Mouse (Mus musculus) cerebellum, postnatal 4 days (tissue): Measurements from ENCODE around the gene Ahcy.
"Not testable (repeated sequence)": the region's sequence is repeated elsewhere in the genome, so short reads cannot be mapped to it uniquely, and the experiment has no call there.

Experiments used
- DNase-seq, 2 experiments: peaks; one replicate each; pipeline ENCODE4 v3.0.0; 2022; ENCODE audit warnings: low spot score in 2 of 2, mixed read lengths in 1 of 2

Ahcy gene

DNA sequence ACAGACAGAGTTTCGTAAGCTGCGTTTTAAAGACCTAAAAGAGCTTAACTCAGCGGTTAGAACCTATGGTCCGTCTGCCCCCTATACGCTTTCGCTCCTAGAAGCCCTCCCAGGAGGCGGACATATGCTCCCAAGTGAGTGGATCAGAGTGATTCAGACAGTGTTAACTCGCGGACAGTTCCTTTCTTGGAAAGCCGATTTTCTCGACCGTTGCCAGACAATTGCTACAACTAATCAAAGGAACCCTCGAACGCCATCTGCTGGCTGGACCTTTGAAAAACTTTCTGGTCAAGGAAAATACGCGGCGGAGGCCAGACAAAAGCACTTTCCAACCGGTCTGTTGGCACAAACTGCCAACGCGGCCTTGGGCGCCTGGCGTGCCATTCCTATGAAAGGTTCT is 54.6 kb downstream of the Ahcy start:
- peak; percentile 89 to 93 for DNase-seq

DNA sequence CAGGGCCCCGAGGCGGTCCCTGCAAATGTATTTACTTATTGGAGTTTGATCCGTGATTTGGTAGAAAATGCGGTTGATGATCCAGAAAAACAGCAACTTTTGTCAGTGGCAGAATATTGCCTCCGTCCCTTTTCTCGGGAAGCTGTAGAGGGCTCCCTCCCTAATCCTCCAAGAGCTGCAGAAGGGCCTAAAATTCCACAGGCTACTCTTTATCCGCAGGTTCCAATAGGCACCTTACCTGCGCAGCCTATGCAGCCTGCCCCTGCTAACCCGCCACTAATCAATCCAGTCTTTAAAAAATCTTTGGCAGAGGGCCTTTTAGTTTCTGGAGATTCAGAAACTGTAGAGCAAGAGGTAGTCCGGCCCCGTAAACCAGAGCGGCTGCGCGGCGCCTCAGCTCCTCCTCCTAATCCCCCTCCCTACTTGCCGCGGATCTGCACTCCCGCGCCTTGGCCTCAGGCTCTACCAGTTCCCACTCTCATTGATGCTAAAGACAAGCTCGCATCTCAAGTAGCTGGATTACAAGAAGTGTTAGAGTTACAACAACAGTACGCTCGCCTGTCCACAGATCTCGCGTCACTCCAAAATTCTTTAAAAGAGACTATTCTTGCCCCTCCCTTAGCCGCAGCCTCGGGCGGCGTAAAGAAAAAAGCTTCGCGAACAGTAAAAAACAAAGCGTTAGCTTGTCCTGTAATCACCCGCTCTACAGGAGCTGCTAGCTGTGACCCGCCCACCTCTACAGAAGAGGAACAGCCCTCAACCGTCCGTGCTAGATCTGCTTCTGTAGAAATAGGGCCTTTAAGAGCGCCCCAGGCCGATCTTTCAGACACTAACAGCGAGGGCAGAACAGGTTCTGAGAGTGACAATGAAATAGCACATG is 55.3 kb downstream of the Ahcy start:
- peak in 1 of 2 experiments; percentile 63 for DNase-seq

DNA sequence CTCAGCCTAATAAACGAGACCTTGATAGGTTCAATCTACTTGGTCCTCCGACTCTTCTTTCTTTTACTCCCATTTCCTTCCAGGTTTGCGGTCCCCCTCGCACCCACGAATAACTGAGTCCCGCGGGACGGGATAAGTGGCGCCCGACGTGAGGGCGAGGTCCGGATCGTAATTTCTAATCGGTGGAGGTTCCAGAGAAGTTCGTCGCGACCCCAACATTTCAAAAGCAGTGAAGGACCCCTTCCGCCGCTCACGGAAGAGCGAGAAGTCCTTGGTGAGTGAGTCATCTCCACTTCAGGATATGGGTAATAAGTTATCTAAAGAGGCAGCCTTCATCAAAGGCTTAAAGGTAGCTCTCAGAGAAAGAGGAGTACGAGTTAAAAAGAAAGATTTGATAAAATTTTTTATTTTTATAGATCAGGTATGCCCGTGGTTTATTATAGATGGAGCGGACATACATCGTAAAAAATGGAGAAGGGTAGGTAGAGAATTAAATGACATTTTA is 56.0 kb downstream of the Ahcy start, which contains the start of gene Gm14226:
Gene Gm14226 (plus strand): TSS at position 16 of the 505 bp plus-strand sequence.
- DNase-seq, result not testable (repeated sequence)

DNA sequence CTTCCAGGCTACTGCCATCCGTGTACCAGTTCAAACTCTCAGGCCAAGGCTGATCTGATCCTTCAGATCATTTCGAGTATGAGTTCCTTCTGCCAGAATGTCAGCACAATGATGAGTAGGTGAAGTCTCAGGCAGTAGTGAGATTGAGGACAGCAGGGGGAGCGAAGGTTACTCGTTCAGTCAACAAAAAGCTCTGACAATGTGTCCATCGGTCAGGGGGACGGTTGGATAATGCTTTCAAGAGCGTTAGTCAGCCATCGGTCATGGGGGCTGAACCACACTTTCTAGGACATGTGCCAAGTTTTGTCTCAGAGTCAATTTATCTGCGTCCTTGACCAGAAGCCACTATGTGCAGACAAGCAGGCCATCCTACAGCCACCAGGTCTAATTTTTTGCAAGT is 57.5 kb downstream of the Ahcy start:
- not testable (repeated sequence) for DNase-seq

DNA sequence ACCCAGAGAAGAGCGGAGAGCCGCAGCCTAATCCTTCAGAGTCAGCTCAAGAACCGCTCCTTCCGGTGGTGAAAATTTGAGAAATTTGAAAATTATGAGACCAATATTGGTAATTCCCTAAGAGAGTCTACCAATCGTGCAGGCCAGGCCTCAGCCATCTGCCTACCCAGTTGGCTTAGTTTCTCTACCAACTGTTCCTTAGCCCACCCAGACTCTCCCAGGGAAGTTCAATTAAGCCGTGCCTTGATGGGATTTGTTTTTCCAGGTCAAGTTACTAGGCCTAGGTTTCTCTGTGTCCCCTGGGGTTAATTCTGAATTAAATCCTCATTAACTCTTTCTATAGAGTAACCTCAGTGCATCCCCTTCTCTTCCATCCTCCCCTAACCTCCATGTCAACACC is 61.3 kb downstream of the Ahcy start:
- no peak for DNase-seq

DNA sequence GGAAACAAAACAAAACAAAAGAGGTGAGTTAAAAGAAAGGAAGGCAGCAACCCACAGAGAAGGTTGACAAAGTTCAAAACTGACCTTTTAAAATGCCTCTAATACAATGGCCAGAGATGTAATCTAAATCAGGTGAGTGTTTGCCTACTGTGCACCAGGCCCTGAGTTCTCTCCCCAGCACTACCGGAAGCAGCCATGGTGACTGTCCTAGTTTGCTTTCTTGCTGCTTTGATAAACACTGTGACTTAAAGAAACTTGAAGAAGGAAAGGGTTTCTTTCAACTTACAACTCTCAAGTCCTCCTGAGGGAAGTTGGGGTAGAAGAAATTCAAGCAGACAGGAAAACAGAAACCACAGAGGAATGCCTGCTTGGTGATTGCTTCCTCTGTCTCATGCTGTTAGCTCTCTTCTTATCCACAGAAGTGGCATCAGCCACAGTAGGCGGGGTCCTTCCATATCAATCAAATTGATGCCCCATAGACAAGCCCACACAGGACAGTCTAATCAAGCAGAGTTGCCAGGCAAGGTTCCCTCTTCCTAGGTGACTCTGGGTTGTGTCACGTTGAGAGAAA is 63.1 kb downstream of the Ahcy start:
- DNase-seq, result no peak
